Mouse (Mus musculus) megakaryocyte, embryonic 14.5 days (primary cell): ENCODE results near the gene Xrcc4.

Experiments
- FLI1 ChIP-seq: IDR thresholded peaks from 2 replicates; pipeline ENCODE4 v1.6.1; 2012; ENCODE audit warnings: low read length, inconsistent platforms, mixed read lengths
- GATA1 ChIP-seq: IDR thresholded peaks from 3 replicates; pipeline ENCODE4 v1.6.1; 2012; ENCODE audit warnings: mixed read lengths, low read length, inconsistent platforms, borderline replicate concordance

DNA sequence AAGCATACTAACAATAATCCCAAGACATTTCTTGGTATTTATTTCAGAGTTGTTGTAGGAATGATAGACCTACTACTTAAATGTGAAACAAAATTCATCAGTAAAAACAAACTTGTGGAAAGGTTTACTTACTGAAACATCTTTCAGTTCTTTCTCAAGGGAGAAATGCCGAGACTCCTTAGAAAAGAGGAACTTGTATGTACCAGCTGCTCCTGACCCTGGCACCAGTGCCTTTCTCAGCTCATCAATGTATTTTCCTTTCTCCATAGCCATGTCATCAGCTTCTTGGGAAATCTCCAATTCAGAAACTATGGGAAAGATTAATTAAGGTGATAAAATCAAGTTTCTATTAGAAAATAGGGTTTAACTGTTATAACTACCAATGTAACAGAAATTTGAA, 27.5 kb downstream of the Xrcc4 start:
- TF ChIP-seq GATA1 (no peak), FLI1 (no peak)
